Mouse (Mus musculus): ENCODE data around the gene Tmem98. TPM values are rescaled to one million over a fixed set of nuclear protein-coding genes. Genes with fewer than 3 reads are reported as not detected.

The Tmem98 gene
- polyA plus RNA-seq, 1 experiment from 2014 or later = 21.9 TPM

- ATAC-seq (ENCODE audit: low FRiP score, low read depth) = no peak
- Histone ChIP-seq H3K27me3 (no peaks in the 10 kb centered on the region), H3K9me3 (no peaks in the 10 kb centered on the region), H3K4me1 (replicated peaks) (no peaks in the 10 kb centered on the region), H3K9ac (no peak overlapping the region), H3K27ac (replicated peaks) (no peak overlapping the region), H3K4me2 (no peak overlapping the region), H3K4me3 (no peak overlapping the region), H3K36me3 (no peaks in the 10 kb centered on the region)
- 76% methylated on average over 1 of the region's 1 CpGs for WGBS
These were observed 28.7 kb downstream of the Tmem98 start for GRCm38 (mm10) chr11:80838724-80839123.

- no peaks in the 10 kb centered on the region for H3K4me1 ChIP-seq (replicated peaks)
- H3K27ac ChIP-seq (replicated peaks) = no peak overlapping the region
- H3K36me3 ChIP-seq = no peaks in the 10 kb centered on the region
- H3K27me3 ChIP-seq = no peaks in the 10 kb centered on the region
- no peak for ATAC-seq (ENCODE audit: low FRiP score, low read depth)
- H3K9ac ChIP-seq = no peak overlapping the region
- no peak overlapping the region for H3K4me2 ChIP-seq
- 82% methylated on average over 2 of the region's 2 CpGs for WGBS
- H3K9me3 ChIP-seq = no peaks in the 10 kb centered on the region
- H3K4me3 ChIP-seq = no peak overlapping the region
These were observed 33.5 kb downstream of the Tmem98 start for GRCm38 (mm10) chr11:80843435-80843834.

DNA sequence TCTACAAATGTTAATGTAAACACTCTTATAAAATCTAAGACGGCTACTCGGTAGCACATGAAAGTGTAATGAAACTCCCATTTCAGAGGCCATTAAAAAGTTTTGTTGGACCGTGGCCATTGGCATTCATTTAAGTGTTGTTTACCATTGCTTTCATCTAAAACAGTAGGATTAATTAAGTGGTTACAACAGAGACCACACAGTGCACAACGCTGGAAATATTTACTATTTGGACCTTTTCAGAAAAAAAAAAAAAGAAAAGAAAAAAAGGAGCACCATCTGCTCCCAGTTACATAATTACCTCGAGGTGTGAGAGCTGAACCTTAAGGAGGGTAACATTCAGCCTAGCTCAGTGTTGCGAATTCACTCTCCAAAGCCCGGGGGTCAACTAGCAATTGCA, 35.5 kb downstream of the Tmem98 start:
- H3K9me3 ChIP-seq = no peaks in the 10 kb centered on the region
- no peaks in the 10 kb centered on the region for H3K4me1 ChIP-seq (replicated peaks)
- H3K36me3 ChIP-seq = no peaks in the 10 kb centered on the region
- H3K4me2 ChIP-seq = no peak overlapping the region
- WGBS = 55% methylated on average over 7 of the region's 7 CpGs
- H3K27me3 ChIP-seq = no peaks in the 10 kb centered on the region
- no peak overlapping the region for H3K9ac ChIP-seq
- H3K4me3 ChIP-seq = no peak overlapping the region
- H3K27ac ChIP-seq (replicated peaks) = no peak overlapping the region
- no peak for ATAC-seq (ENCODE audit: low FRiP score, low read depth)

DNA sequence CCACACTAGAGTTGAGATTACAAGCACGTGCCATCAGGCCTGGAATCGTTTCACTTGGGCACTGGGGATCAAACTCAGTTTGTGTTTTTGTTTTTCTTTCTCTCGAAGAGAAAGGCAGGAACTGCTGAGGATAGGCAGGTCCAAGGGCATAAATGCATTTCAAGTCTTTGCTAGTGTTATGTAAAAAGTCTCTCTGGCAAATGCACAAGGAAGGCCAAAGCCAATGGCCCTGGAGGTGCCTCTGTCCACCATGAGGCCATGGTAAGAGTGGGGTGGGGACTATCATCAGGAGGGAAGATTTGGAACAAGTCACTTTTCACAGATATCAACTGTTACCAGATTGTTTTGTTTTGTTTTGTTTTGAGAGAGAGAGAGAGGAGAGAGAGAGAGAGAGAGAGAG, 36.1 kb downstream of the Tmem98 start:
- no peak overlapping the region for H3K4me3 ChIP-seq
- H3K27ac ChIP-seq (replicated peaks) = no peak overlapping the region
- no peak for ATAC-seq (ENCODE audit: low FRiP score, low read depth)
- no peak overlapping the region for H3K9ac ChIP-seq
- no peaks in the 10 kb centered on the region for H3K36me3 ChIP-seq
- H3K27me3 ChIP-seq = no peaks in the 10 kb centered on the region
- H3K4me1 ChIP-seq (replicated peaks) = no peaks in the 10 kb centered on the region
- WGBS = 63% methylated on average over 3 of the region's 3 CpGs
- no peaks in the 10 kb centered on the region for H3K9me3 ChIP-seq
- no peak overlapping the region for H3K4me2 ChIP-seq

DNA sequence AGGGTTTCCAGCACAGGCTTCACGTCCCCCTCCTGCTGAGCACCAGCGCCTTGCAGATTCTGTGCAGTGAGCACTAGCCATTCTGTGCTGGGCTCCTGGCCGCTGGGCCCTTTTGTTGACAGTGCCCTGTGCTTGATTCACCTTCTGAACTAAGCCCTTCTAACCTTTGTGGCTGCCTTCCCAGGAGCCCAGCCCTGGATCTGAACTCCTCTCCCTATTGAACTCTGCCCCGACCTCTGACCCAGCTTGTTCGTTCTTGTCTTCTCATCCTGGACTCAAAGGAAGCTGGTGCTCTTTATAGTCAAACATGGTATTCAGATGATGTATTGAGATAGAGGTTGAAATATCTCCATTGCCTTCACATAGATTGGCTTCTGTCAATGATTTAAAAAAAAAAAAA, 38.2 kb downstream of the Tmem98 start:
- H3K36me3 ChIP-seq = no peaks in the 10 kb centered on the region
- no peak overlapping the region for H3K27ac ChIP-seq (replicated peaks)
- ATAC-seq (ENCODE audit: low FRiP score, low read depth) = no peak
- 45% methylated on average over 5 of the region's 5 CpGs for WGBS
- H3K9me3 ChIP-seq = no peaks in the 10 kb centered on the region
- H3K4me3 ChIP-seq = no peak overlapping the region
- H3K4me1 ChIP-seq (replicated peaks) = peaks cover 6% of the 10 kb centered on the region; the same call in 1 of the 2 replicates
- no peak overlapping the region for H3K9ac ChIP-seq
- H3K4me2 ChIP-seq = no peak overlapping the region
- H3K27me3 ChIP-seq = no peaks in the 10 kb centered on the region

- ATAC-seq (ENCODE audit: low FRiP score, low read depth) = no peak
- no peak overlapping the region for H3K9ac ChIP-seq
- WGBS = 43% methylated on average over 5 of the region's 5 CpGs
These were observed 41.9 kb downstream of the Tmem98 start for GRCm38 (mm10) chr11:80851859-80852258.

GRCm38 (mm10) chr11:80853014-80853413, 43.0 kb downstream of the Tmem98 start:
- no peak for ATAC-seq (ENCODE audit: low FRiP score, low read depth)
- Histone ChIP-seq H3K9me3 (no peaks in the 10 kb centered on the region), H3K9ac (no peak overlapping the region), H3K4me1 (replicated peaks) (peaks cover 9% of the 10 kb centered on the region; the same call in 1 of the 2 replicates), H3K27ac (replicated peaks) (no peak overlapping the region), H3K36me3 (no peaks in the 10 kb centered on the region), H3K27me3 (no peaks in the 10 kb centered on the region), H3K4me3 (no peak overlapping the region), H3K4me2 (no peak overlapping the region)
- WGBS = 40% methylated on average over 3 of the region's 3 CpGs

More at GRCm38 (mm10) chr11:80851859-80852258, 41.9 kb downstream of the Tmem98 start:
- H3K36me3 ChIP-seq = no peaks in the 10 kb centered on the region
- no peak overlapping the region for H3K4me3 ChIP-seq
- H3K4me1 ChIP-seq (replicated peaks) = peaks cover 9% of the 10 kb centered on the region; the same call in 1 of the 2 replicates
- H3K27ac ChIP-seq (replicated peaks) = no peak overlapping the region
- H3K9me3 ChIP-seq = no peaks in the 10 kb centered on the region
- no peak overlapping the region for H3K4me2 ChIP-seq
- H3K27me3 ChIP-seq = no peaks in the 10 kb centered on the region

DNA sequence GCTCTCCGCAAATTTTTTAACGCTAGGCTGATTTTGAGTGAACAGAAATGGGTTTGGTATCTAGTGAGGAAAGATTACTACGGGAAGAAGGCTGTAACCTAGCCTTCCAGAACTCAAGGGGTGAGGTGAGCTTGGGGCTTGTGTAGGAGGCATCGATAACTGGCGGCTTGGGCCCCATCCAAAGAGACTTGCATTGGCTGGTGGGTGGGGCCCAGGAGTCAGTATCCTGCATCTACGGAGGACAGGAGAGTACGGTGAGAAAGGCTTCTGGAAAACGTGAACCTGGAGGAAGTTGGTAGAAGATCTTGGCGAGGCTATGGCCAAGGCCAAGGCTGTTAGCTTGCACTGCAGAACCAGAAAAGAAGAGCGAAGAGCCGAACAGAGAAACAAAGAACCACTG, 44.5 kb downstream of the Tmem98 start:
- no peaks in the 10 kb centered on the region for H3K36me3 ChIP-seq
- no peaks in the 10 kb centered on the region for H3K27me3 ChIP-seq
- no peak overlapping the region for H3K9ac ChIP-seq
- H3K4me1 ChIP-seq (replicated peaks) = peaks cover 9% of the 10 kb centered on the region; the same call in 1 of the 2 replicates
- no peak overlapping the region for H3K4me2 ChIP-seq
- ATAC-seq (ENCODE audit: low FRiP score, low read depth) = no peak
- WGBS = 90% methylated on average over 11 of the region's 11 CpGs
- H3K27ac ChIP-seq (replicated peaks) = no peak overlapping the region
- no peaks in the 10 kb centered on the region for H3K9me3 ChIP-seq
- H3K4me3 ChIP-seq = no peak overlapping the region

- H3K9ac ChIP-seq = no peak overlapping the region
- no peak for ATAC-seq (ENCODE audit: low FRiP score, low read depth)
- H3K27ac ChIP-seq (replicated peaks) = no peak overlapping the region
- peaks cover 9% of the 10 kb centered on the region; the same call in 1 of the 2 replicates for H3K4me1 ChIP-seq (replicated peaks)
- no peaks in the 10 kb centered on the region for H3K9me3 ChIP-seq
- H3K4me2 ChIP-seq = no peak overlapping the region
- H3K36me3 ChIP-seq = no peaks in the 10 kb centered on the region
- 71% methylated on average over 7 of the region's 7 CpGs for WGBS
- H3K27me3 ChIP-seq = no peaks in the 10 kb centered on the region
- no peak overlapping the region for H3K4me3 ChIP-seq
These were observed 44.9 kb downstream of the Tmem98 start for GRCm38 (mm10) chr11:80854908-80855307.

DNA sequence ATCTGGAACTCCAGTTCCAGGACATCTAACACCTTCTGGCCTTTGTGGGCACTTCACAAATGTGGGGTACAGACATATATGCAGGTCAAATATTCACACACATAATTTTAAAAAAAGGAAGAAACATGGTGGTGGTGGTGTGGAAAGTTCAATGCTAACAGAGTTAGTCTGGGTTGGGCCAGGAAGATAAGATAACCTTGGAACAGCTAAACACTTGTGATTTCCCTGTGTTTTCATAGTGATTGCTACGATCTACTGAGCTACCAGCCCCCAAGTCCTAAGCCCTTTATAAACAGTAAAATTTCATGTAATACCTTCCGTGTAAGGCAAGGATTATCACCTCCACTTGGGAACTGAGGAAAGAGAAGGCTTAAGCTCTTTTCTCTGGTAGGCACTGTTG, 46.9 kb downstream of the Tmem98 start:
- no peak overlapping the region for H3K4me2 ChIP-seq
- H3K27ac ChIP-seq (replicated peaks) = no peak overlapping the region
- H3K9me3 ChIP-seq = no peaks in the 10 kb centered on the region
- ATAC-seq (ENCODE audit: low FRiP score, low read depth) = no peak
- 91% methylated on average over 2 of the region's 2 CpGs for WGBS
- H3K4me3 ChIP-seq = no peak overlapping the region
- H3K9ac ChIP-seq = no peak overlapping the region
- H3K36me3 ChIP-seq = no peaks in the 10 kb centered on the region
- no peaks in the 10 kb centered on the region for H3K27me3 ChIP-seq
- peaks cover 9% of the 10 kb centered on the region; the same call in 1 of the 2 replicates for H3K4me1 ChIP-seq (replicated peaks)

DNA sequence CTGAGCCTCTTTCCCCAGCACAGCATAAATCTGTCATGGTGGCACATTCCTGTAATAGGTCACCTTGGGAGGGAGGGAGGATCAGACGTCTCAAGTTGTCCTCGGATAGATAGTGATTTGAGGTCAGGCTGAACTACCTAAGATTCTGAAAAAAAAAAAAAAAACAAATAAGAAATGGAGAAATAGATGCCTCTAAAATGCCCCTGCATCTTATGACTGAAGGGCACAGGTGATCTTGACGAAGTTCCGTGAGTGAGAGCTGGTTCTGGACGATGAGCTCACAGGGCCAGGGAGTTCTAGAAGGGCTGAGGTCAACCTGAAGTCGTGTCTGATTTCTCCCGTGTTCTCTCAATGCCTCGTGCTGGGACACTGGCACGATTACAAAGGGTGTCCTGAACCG, 48.1 kb downstream of the Tmem98 start, which contains the start of gene Spaca3:
Gene Spaca3, plus strand, starts transcription at position 301 of the 400 bp plus-strand sequence.
- no peaks in the 10 kb centered on the region for H3K27me3 ChIP-seq
- no peak within 1 kb of the TSS for H3K4me3 ChIP-seq
- no peak within 1 kb of the TSS for H3K9ac ChIP-seq
- no peak within 1 kb of the TSS for H3K4me2 ChIP-seq
- H3K27ac ChIP-seq (replicated peaks) = no peak within 1 kb of the TSS
- no peak for ATAC-seq (ENCODE audit: low FRiP score, low read depth)
- H3K36me3 ChIP-seq = no peaks in the 10 kb centered on the region
- WGBS = 72% methylated on average over 10 of the region's 10 CpGs
- no peaks in the 10 kb centered on the region for H3K9me3 ChIP-seq
- H3K4me1 ChIP-seq (replicated peaks) = peaks cover 4% of the 10 kb centered on the region; the same call in 1 of the 2 replicates

- Histone ChIP-seq H3K9ac (no peak overlapping the region), H3K9me3 (no peaks in the 10 kb centered on the region), H3K27ac (replicated peaks) (no peak overlapping the region), H3K4me2 (no peak overlapping the region), H3K4me3 (no peak overlapping the region), H3K4me1 (replicated peaks) (no peaks in the 10 kb centered on the region), H3K27me3 (no peaks in the 10 kb centered on the region), H3K36me3 (no peaks in the 10 kb centered on the region)
- WGBS = 95% methylated on average over 7 of the region's 7 CpGs
- no peak for ATAC-seq (ENCODE audit: low FRiP score, low read depth)
These were observed 53.0 kb downstream of the Tmem98 start for GRCm38 (mm10) chr11:80862941-80863340.

GRCm38 (mm10) chr11:80868039-80868438, 58.1 kb downstream of the Tmem98 start:
- no peaks in the 10 kb centered on the region for H3K36me3 ChIP-seq
- no peaks in the 10 kb centered on the region for H3K4me1 ChIP-seq (replicated peaks)
- no peak overlapping the region for H3K27ac ChIP-seq (replicated peaks)
- ATAC-seq (ENCODE audit: low FRiP score, low read depth) = no peak
- no peak overlapping the region for H3K9ac ChIP-seq
- WGBS = 98% methylated on average over 1 of the region's 1 CpGs
- no peaks in the 10 kb centered on the region for H3K9me3 ChIP-seq
- no peak overlapping the region for H3K4me2 ChIP-seq
- no peak overlapping the region for H3K4me3 ChIP-seq
- no peaks in the 10 kb centered on the region for H3K27me3 ChIP-seq
